Mouse (Mus musculus): ENCODE measurements around the gene Gm28710.

Gm28710 gene

DNA sequence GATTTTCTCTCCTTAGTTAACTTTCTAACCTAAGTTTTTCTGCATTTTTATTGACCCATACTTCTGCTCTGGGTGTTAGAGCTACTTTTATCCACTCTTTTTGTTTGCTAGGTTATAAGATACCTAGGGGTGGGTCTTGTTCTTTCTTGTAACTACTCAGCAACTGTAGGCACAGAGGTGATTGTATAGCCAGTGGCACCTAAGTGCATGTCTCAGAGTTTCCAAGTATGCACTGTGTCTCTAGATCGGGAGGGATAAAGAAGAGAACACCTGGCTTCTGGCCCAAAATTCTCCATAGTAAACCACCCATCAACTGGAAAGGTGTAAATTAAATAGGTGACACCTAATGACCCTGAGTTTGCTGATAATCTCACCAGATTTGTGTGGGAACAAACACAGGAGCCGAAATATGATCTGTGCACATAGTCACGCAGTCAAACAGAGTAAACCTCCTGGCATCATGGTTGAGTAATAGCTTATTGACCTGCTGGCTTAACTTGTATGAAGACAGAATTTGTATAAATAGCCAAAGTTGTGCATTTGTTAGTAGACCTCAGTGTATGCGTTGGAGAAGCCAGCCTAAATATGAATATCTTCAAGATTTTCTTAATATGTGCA is at the start of gene Gm28710:
Gene Gm28710, plus strand, starts transcription at position 568 of the 618 bp plus-strand sequence.
- DNase-seq (ENCODE audit: low spot score in 2 of 2): no peak

GRCm38 (mm10) chr5:16777176-16777575 is 14.4 kb upstream of the Gm28710 start:
- no peak for DNase-seq (ENCODE audit: low spot score in 2 of 2)

DNA sequence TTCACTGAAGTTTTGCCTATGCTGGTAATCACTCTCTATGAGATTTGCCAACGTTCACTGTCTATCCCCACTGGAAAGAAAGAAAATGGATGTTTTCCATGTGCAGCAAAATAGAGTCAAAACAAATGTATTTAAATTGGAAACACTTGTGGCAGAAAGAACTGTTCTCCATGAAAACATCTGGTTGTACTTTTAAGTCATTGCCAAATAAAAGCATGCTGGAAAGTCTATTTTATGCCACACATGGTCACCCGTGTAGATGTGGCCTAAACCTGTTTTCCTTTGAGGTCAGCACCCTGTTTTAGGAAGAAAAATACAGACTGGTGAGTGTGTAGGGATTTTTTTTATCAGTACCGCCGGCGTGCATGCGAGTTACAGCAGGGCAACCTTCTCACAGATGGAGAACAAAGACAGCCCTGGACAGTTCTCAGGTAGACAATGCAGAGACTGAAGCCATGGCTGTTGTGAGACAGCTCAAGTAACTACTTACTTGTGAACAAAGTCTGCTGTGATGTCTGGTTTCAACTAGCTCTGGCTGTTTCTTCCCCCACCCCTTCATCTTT is 12.9 kb upstream of the Gm28710 start:
- DNase-seq (ENCODE audit: low spot score in 2 of 2): no peak

DNA sequence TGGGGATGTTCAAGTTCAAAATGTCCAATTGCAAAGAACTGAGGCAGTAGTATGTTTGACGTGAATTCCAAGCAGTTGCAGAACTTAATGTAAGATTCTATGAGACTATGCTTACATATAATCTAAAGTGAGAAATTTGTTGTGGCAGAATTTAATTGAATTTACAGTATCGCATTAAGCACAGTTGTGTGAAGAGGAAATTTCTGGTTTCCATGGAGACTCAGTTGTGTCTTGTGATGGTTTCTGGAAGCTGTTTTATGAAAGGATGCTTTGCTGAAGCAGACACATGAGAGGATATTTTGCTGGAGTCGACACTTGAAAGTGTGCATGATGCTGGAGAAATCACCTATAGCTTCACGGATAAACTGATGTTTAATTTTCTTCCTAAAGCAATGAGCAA is 6.0 kb upstream of the Gm28710 start:
- DNase-seq (ENCODE audit: low spot score in 2 of 2): no peak

DNA sequence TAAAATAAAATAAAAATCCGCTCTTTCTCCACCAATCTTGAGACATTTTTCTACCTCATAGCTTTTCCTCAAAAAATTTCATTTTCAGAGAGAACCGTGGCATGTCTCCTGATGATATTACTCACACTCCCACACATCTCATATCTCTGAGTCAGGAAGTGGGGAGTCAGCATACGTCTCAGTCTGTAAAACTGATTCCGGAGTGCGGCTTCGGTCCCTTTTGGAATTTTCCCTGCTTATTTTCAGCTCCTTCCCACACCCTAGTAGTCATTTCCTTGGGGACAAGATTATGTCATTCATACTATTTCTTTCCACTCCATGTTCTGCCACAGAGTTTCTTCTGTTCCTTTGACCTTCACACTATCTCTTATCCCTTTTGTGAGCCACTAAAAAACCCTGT is 3.4 kb downstream of the Gm28710 start:
- DNase-seq (ENCODE audit: low spot score in 2 of 2): no peak

DNA sequence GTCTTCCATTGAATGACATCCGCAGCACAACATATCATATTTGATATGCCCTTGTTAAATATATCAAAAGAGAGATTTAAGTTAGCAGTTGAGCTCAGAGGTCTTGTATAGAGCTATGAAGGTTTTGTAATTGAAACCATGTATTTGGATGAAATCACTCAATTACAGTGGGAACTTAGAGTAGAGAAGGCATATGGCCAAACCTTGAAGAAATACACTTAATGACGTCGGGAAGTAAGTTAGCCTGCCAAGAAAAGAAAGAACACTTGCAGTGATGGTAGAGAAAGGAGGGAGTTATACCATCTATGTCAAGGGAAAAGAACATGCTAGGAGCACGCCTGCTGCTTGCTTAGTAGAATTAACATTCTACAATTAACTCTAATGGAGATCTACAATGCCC is 11.1 kb downstream of the Gm28710 start:
- DNase-seq (ENCODE audit: low spot score in 2 of 2): no peak

DNA sequence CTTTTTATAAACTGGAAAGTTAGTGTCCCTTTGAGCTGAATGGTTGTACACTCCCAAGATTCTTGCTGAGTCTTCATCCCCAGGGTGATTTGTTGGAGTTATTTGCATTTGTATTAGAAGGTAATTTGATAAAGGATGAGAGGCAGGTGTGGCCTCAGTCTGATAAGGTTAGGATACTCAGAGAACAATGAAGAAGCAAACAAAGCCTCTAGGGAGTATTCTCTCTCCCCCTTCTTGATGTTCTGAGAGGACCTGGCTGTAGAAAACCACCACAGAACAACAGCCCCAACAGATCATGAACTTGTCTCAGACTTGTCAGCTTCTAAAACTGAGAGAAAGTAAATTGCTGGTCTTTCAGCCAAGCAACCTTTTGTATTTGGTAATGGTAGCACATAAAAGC is 47.4 kb downstream of the Gm28710 start:
- no peak for DNase-seq (ENCODE audit: low spot score in 2 of 2)

DNA sequence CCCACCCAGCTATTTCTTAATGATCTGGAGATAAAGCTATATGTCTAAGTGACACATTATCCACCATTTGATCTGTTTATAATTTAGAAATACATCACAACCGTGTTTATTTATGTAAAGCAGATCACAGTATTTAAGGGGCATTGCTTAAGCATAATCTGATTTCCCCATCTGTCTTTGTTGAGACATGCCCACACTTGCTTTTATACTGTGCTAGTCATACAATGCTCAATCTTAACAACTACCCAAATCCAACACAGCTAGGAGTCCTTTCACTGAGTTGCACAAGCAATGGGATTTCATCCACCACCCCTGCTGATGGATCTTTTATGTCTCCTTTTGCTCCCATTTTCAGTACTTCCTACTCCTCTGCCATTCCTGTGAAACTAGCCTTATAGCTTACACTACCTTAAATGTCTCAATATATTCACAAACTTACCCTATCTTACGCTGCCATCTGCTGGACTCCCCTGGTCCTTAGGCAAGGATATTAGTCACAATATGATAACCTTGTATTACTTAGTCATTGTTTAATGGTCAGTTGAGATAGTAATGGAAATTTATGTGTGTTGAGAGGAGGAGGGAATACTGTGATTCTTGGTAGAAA is 77.8 kb downstream of the Gm28710 start:
- no peak for DNase-seq (ENCODE audit: low spot score in 2 of 2)

DNA sequence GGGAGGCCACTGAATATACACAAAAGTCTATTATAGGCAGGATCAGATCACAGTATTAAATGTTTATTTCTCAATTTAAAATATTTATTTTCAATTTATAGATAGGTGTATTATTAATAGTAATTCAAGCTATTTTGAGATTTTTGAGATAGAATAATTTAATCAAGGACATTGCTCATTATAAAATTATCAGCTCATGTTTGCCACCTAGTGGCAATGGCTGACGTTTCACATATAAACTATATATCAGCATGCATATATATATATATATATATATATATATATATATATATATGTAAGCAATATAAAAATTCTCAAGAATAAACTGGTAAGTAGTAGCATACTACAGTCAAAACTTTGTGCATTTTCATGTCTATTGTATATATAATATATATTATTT is 102.6 kb downstream of the Gm28710 start:
- no peak for DNase-seq (ENCODE audit: low spot score in 2 of 2)

- no peak for DNase-seq (ENCODE audit: low spot score in 2 of 2)
Measured at GRCm38 (mm10) chr5:16919791-16920190, 128.2 kb downstream of the Gm28710 start.

GRCm38 (mm10) chr5:16922473-16922872 is 130.9 kb downstream of the Gm28710 start:
- no peak for DNase-seq (ENCODE audit: low spot score in 2 of 2)

All from natural killer cell, adult 2 months (primary cell).